Mouse (Mus musculus): ENCODE results near the gene Dapp1. TPM values are rescaled to one million over a fixed set of nuclear protein-coding genes. Genes with fewer than 3 reads are reported as not detected.
"Not testable (repeated sequence)": the region's sequence is repeated elsewhere in the genome, so short reads cannot be mapped to it uniquely, and the experiment has no call there.

The Dapp1 gene
- polyA plus RNA-seq, 1 experiment: 9.0 TPM

GRCm38 (mm10) chr3:137958352-137958751, 23.0 kb downstream of the Dapp1 start:
- no peak for DNase-seq (ENCODE audit: low read depth, low spot score)
- 95% methylated on average over 4 of the region's 4 CpGs for WGBS

- 93% methylated on average over 9 of the region's 9 CpGs for WGBS
- DNase-seq (ENCODE audit: low read depth, low spot score): no peak
Observed at GRCm38 (mm10) chr3:137957864-137958263, 23.5 kb downstream of the Dapp1 start.

DNA sequence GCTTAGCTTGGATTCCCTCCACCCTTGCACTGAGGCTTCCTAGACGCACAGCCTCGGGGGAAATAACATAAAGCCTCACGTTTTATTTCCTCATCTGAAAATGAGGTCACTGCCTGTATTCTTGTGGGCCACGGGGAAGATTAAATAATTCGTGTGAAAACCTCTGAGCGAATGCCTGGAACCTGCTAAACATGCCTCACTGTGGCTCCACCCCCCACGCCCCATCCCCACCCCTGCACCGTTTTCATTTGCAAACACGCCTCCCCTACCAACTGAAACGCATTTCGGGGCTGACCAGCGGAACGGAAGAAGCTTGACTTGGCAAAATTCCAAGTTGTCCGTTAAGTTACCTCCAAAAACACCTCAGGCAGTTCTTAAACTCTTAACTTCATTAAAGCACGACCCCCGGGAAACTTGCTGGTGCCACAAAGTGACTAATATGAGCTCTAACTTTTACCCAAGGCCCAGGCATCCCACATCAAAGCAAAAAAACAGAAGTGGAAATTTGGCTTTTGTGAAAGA, 25.7 kb downstream of the Dapp1 start:
- no peak for DNase-seq (ENCODE audit: low read depth, low spot score)
- WGBS: 20% methylated on average over 16 of the region's 16 CpGs

GRCm38 (mm10) chr3:137954256-137954916, 27.0 kb downstream of the Dapp1 start:
- DNase-seq (ENCODE audit: low read depth, low spot score): no peak
- 87% methylated on average over 23 of the region's 23 CpGs for WGBS

- no peak for DNase-seq (ENCODE audit: low read depth, low spot score)
- 67% methylated on average over 14 of the region's 14 CpGs for WGBS
Observed at GRCm38 (mm10) chr3:137952914-137953880, 28.1 kb downstream of the Dapp1 start.

- DNase-seq (ENCODE audit: low read depth, low spot score): no peak
- 16% methylated on average over 4 of the region's 4 CpGs for WGBS
Observed at GRCm38 (mm10) chr3:137952225-137952913, 29.0 kb downstream of the Dapp1 start.

DNA sequence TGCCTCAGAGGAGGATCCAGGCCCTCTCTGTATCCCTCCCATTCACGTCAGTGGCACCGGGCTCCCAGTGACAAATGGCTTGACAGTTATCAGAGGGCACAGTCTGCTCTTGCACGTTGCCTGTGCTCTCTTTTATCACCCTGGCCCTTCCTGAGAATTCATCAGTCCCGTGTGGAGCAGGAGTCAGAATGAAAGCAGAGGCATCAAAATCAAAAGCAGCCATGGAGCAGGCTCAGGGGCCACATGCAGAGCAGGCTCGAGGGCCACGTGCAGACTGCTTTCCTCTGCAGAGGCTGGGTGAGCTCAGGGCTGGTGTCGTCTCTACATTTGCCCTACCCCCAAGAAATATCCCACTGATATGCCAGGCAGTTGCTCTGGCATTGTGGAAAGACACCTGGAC, 29.5 kb downstream of the Dapp1 start:
- DNase-seq (ENCODE audit: low read depth, low spot score): no peak
- 35% methylated on average over 7 of the region's 7 CpGs for WGBS

DNA sequence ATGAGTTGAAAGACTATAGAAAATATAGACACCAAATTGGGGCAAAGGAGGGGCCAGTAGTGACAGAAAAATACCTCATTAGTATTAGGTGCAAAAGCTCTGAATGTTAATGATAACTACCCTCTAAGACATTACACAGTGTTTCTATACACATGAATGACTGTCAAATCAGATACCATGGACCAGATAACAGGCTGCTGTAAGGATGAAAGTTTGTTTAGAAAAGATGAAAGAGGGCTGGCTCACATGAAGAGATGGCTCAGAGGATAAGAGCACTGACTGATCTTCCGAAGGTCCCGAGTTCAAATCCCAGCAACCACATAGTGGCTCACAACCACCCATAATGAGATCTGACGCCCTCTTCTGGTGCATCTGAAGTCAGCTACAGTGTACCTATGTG, 30.0 kb downstream of the Dapp1 start:
- DNase-seq (ENCODE audit: low read depth, low spot score): not testable (repeated sequence)
- WGBS: 91% methylated on average over 3 of the region's 3 CpGs

- no peak for DNase-seq (ENCODE audit: low read depth, low spot score)
- WGBS: 86% methylated on average over 10 of the region's 10 CpGs
Observed at GRCm38 (mm10) chr3:137950191-137950885, 31.0 kb downstream of the Dapp1 start.

DNA sequence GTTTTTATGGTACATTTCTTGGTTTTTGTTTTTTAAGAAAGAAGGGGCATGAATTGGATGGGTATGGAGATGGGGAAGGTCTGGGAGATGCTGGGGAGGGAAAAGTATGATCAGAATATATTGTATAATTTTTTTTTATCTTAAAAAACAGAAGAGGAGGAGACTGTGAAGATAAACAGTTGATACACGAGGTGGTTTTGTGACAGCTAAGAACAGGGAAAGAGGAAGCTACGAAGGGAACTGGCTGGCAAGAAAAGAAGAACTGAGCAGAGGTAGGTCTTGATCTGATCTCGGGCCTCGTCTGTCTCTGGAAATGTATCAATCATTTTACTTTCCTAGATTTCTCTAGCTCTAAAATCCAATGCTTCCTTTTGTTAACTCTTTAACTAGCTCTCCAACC, 33.8 kb downstream of the Dapp1 start:
- 84% methylated on average over 4 of the region's 4 CpGs for WGBS
- DNase-seq (ENCODE audit: low read depth, low spot score): no peak

DNA sequence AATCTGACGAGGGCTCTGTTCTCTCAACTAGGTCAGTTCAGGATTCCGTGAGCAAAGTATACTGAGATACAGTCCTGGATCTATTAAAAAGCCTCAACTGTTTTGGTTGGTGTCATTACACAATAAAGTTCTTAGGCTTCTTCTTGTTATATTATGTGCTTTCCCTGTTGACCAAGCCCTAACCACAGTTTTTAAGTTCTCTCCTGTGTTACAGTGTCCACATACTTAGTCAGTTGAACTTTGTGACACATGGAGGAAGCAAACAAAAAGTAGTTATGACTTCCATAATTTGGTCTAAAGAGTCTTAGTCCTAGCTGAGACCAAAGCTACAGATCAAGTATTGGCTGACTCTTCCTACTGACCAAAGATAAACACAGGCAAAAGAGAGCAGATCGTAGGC, 34.5 kb downstream of the Dapp1 start:
- DNase-seq (ENCODE audit: low read depth, low spot score): no peak
- WGBS: 88% methylated on average over 3 of the region's 3 CpGs

DNA sequence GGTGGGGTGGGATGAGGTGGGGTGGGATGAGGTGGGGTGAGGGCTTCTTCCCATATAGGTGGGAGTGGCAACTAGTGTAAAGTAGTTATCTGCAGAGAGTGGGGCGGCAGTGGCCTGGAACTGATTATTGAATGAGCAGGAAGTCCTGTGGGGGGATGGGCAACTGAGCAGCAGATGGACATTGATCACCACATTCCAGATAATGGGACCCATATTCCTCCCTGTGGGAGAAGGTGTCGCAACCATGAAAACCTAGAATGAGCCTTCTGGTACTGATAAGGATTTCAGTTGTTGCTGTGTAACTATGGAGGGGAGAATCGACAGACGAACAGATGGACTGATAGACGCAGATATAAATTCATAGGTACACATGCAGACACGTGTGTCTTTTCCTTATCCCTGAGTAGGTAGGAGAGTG, 37.6 kb downstream of the Dapp1 start:
- DNase-seq (ENCODE audit: low read depth, low spot score): no peak
- 44% methylated on average over 6 of the region's 6 CpGs for WGBS

DNA sequence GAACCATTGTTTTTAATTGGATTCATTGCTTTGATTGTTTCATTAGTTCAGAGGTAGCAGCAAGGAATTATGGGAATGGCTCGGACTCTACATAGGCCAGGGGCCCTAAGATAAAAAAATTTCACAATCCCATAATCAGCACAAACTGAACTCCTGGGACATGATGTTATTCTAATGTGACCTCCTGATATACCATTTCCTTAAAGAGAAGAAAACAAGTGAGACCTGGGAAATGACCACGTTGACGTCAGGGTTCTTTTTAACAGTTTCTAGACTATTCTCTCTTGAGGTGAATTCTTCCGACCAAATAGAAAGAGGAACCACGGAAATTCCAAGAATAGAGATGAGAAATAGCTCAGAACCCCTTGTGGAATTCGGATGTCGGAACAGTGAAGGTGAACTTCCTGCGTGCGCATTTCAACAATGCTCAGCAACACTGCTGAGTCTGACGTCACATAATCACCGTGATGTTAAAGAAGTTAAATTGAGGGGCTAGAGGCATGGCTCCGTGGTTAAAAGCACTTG, 39.2 kb downstream of the Dapp1 start:
- no peak for DNase-seq (ENCODE audit: low read depth, low spot score)
- WGBS: 88% methylated on average over 12 of the region's 12 CpGs

GRCm38 (mm10) chr3:137941555-137941954, 39.8 kb downstream of the Dapp1 start:
- DNase-seq (ENCODE audit: low read depth, low spot score): no peak

DNA sequence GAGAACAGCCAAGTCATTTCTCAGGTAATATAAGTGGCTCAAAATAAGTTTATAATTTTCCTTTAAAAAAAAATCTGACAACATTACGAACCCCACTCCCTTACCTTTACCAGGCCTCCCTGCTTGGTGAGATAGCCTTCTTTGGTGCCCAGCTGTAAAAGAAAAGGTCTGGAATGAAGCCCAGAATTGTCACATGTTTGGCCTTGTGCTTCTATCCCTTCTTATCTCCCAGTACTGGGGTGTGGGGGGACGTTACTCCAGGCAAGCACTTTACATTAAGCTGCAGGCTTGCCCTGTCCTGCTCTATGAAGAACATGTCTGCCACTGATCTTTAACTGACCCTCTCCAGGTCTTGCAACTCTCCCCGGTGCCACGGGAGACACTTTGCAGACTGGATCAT, 40.6 kb downstream of the Dapp1 start:
- 31% methylated on average over 4 of the region's 4 CpGs for WGBS
- DNase-seq (ENCODE audit: low read depth, low spot score): peak; percentile 64

DNA sequence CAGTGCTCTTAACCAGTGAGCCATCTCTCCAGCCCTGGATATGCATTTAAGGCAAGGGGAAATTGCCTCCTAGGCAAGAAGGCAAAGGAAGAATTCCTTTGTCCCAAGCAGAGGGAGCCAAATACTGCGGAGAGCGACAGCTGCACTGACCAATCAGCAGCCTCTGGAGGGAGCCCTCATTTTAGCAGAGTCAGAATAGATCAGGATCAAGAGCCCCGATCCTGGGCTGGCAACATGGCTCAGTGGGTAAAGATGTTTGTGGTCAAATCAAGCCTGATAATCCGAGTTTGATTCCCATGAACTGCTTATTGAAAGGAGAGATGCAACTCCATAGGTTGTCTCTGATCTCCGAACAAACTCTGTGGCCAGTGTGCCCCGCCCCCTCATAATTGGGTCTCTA, 42.7 kb downstream of the Dapp1 start:
- no peak for DNase-seq (ENCODE audit: low read depth, low spot score)

DNA sequence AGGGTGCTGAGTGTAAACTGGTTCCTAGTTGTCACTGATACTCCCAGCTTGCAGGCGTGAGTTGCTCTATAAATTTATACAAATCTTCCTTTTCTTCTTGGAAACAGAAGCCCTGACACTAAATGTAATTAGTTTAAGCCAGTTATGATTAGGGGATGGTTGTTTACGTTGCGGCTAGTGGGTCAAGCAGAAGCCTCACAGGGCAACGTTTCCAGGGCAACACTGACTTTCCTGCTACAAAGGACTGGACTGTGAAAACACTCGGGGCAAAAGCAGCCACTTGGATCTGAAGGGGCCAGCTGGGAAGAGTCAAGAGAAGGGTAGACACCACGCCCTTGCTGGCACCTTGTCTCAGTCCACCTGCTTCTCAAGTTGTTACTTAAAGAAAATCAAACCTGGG, 44.8 kb downstream of the Dapp1 start:
- WGBS: 41% methylated on average over 6 of the region's 6 CpGs

More for the DNA sequence above, 42.7 kb downstream of the Dapp1 start:
- 71% methylated on average over 6 of the region's 6 CpGs for WGBS

DNA sequence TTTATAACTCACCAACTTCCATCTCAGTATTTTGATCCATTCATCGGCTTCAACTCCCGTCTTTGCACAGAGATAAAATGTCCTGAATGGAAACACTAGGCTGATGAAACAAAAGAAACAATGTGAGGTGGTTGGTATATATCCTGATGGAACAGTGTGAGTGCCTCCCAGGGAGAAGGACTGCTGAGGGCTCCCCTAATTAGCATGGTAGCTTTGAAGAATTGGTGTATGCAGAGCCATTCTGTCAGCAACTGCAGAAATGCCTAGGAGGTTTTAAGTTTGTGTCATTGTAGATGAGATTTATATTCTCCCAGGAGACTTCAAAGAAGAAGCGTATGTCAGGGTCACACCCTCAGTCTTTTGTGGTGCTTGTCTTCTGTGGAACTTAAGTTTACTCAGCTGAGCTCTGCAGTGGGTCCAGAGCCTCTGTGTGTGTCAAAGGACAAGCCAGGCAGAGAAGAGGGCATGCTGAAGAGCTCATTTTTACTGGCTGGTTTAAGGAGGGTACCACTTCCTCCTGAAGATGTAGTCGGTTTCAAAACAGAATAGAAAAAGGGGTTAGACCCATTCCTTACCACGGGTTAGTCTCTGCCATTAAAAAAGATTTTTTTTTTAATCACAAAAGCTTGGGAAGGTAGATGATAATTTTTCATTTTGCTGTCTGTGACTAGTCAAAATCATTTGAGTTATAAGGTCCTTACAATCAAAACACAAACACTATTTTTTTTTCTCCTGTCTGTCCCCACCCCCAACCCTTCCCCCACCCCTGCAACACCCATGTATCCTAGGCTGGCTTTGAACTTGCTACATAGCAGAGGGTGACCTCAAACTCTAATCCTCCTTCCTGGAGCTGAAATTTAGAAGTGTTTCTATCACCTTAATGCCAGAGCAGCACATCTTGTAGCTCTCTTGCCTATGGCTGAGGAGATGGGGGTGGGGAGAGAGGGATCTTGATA, 45.5 kb downstream of the Dapp1 start:
- WGBS: 77% methylated on average over 5 of the region's 5 CpGs
- no peak for DNase-seq (ENCODE audit: low read depth, low spot score)

More for the DNA sequence above, 44.8 kb downstream of the Dapp1 start:
- no peak for DNase-seq (ENCODE audit: low read depth, low spot score)
